Mouse (Mus musculus): ENCODE data around the gene Oas1c. TPM values are rescaled to one million over a fixed set of nuclear protein-coding genes. Genes with fewer than 3 reads are reported as not detected.

Gene Oas1c
- polyA plus RNA-seq (2012): not detected in 2 replicates

GRCm38 (mm10) chr5:120811951-120812819 is at the start of gene Oas1c:
Gene Oas1c, minus strand, starts transcription at chr5:120812514.
- H3K9me3 ChIP-seq (ENCODE audit: control insufficient read depth, low read length): no peaks in the 10 kb centered on the region
- peaks cover 14% of the 10 kb centered on the region for H3K4me1 ChIP-seq (ENCODE audit: control insufficient read depth)
- H3K27me3 ChIP-seq (ENCODE audit: control insufficient read depth): no peaks in the 10 kb centered on the region
- H3K4me3 ChIP-seq (replicated peaks): peak within 1 kb of the TSS; percentile 68
- H3K36me3 ChIP-seq (ENCODE audit: control insufficient read depth): no peaks in the 10 kb centered on the region
- TF ChIP-seq GATA1 (IDR thresholded peaks at IDR 0.05; ENCODE audit: low read length): no peak
- TF ChIP-seq TAL1 (IDR thresholded peaks at IDR 0.05; ENCODE audit: low read length): no peak

- no peaks in the 10 kb centered on the region for H3K27me3 ChIP-seq (ENCODE audit: control insufficient read depth)
- H3K4me1 ChIP-seq (ENCODE audit: control insufficient read depth): no peaks in the 10 kb centered on the region
- TF ChIP-seq GATA1 (IDR thresholded peaks at IDR 0.05; ENCODE audit: low read length) (no peak), TAL1 (IDR thresholded peaks at IDR 0.05; ENCODE audit: low read length) (no peak)
- no peak within 1 kb of the TSS for H3K4me3 ChIP-seq (replicated peaks)
- H3K36me3 ChIP-seq (ENCODE audit: control insufficient read depth): no peaks in the 10 kb centered on the region
- H3K9me3 ChIP-seq (ENCODE audit: control insufficient read depth, low read length): no peaks in the 10 kb centered on the region
These were observed 48.8 kb upstream of the Oas1c start, which contains the start of gene Oas1h for GRCm38 (mm10) chr5:120861121-120861520. Gene Oas1h, plus strand, starts transcription at chr5:120861421.

GRCm38 (mm10) chr5:120859241-120859640 is 46.9 kb upstream of the Oas1c start:
- Histone ChIP-seq H3K36me3 (ENCODE audit: control insufficient read depth) (no peaks in the 10 kb centered on the region), H3K9me3 (ENCODE audit: control insufficient read depth, low read length) (no peaks in the 10 kb centered on the region; the same call in 1 of the 2 replicates)
- TF ChIP-seq GATA1 (IDR thresholded peaks at IDR 0.05; ENCODE audit: low read length): no peak
- no peak for TF ChIP-seq TAL1 (IDR thresholded peaks at IDR 0.05; ENCODE audit: low read length)

GRCm38 (mm10) chr5:120849601-120850136 is 37.4 kb upstream of the Oas1c start:
- no peaks in the 10 kb centered on the region for H3K4me1 ChIP-seq (ENCODE audit: control insufficient read depth)
- H3K27me3 ChIP-seq (ENCODE audit: control insufficient read depth): no peaks in the 10 kb centered on the region
- no peak for TF ChIP-seq GATA1 (IDR thresholded peaks at IDR 0.05; ENCODE audit: low read length)
- no peak for TF ChIP-seq TAL1 (IDR thresholded peaks at IDR 0.05; ENCODE audit: low read length)
- no peaks in the 10 kb centered on the region for H3K36me3 ChIP-seq (ENCODE audit: control insufficient read depth)
- no peak overlapping the region for H3K4me3 ChIP-seq (replicated peaks)
- H3K9me3 ChIP-seq (ENCODE audit: control insufficient read depth, low read length): no peaks in the 10 kb centered on the region

More at GRCm38 (mm10) chr5:120859241-120859640, 46.9 kb upstream of the Oas1c start:
- no peaks in the 10 kb centered on the region for H3K27me3 ChIP-seq (ENCODE audit: control insufficient read depth)
- H3K4me3 ChIP-seq (replicated peaks): no peak overlapping the region
- no peaks in the 10 kb centered on the region for H3K4me1 ChIP-seq (ENCODE audit: control insufficient read depth)

GRCm38 (mm10) chr5:120847067-120847466 is 34.8 kb upstream of the Oas1c start, which contains the start of gene Oas1f:
Gene Oas1f, plus strand, starts transcription at chr5:120847367.
- no peaks in the 10 kb centered on the region for H3K4me1 ChIP-seq (ENCODE audit: control insufficient read depth)
- H3K9me3 ChIP-seq (ENCODE audit: control insufficient read depth, low read length): no peaks in the 10 kb centered on the region
- no peaks in the 10 kb centered on the region for H3K36me3 ChIP-seq (ENCODE audit: control insufficient read depth)
- no peaks in the 10 kb centered on the region for H3K27me3 ChIP-seq (ENCODE audit: control insufficient read depth)
- no peak within 1 kb of the TSS for H3K4me3 ChIP-seq (replicated peaks)
- TF ChIP-seq GATA1 (IDR thresholded peaks at IDR 0.05; ENCODE audit: low read length) (no peak), TAL1 (IDR thresholded peaks at IDR 0.05; ENCODE audit: low read length) (no peak)

GRCm38 (mm10) chr5:120844713-120845112 is 32.4 kb upstream of the Oas1c start:
- Histone ChIP-seq H3K4me1 (ENCODE audit: control insufficient read depth) (no peaks in the 10 kb centered on the region), H3K27me3 (ENCODE audit: control insufficient read depth) (no peaks in the 10 kb centered on the region), H3K4me3 (replicated peaks) (no peak overlapping the region), H3K36me3 (ENCODE audit: control insufficient read depth) (no peaks in the 10 kb centered on the region), H3K9me3 (ENCODE audit: control insufficient read depth, low read length) (no peaks in the 10 kb centered on the region)
- TF ChIP-seq GATA1 (IDR thresholded peaks at IDR 0.05; ENCODE audit: low read length): no peak
- TF ChIP-seq TAL1 (IDR thresholded peaks at IDR 0.05; ENCODE audit: low read length): no peak

- TF ChIP-seq TAL1 (IDR thresholded peaks at IDR 0.05; ENCODE audit: low read length) (no peak), GATA1 (IDR thresholded peaks at IDR 0.05; ENCODE audit: low read length) (no peak)
- no peaks in the 10 kb centered on the region for H3K9me3 ChIP-seq (ENCODE audit: control insufficient read depth, low read length)
- H3K27me3 ChIP-seq (ENCODE audit: control insufficient read depth): peaks cover 6% of the 10 kb centered on the region; the same call in 1 of the 2 replicates
- no peak overlapping the region for H3K4me3 ChIP-seq (replicated peaks)
- no peaks in the 10 kb centered on the region for H3K4me1 ChIP-seq (ENCODE audit: control insufficient read depth)
- no peaks in the 10 kb centered on the region for H3K36me3 ChIP-seq (ENCODE audit: control insufficient read depth)
These were observed 24.6 kb upstream of the Oas1c start for GRCm38 (mm10) chr5:120836731-120837585.

GRCm38 (mm10) chr5:120833335-120834280 is 21.3 kb upstream of the Oas1c start:
- Histone ChIP-seq H3K9me3 (ENCODE audit: control insufficient read depth, low read length) (peaks cover 8% of the 10 kb centered on the region), H3K4me1 (ENCODE audit: control insufficient read depth) (no peaks in the 10 kb centered on the region), H3K36me3 (ENCODE audit: control insufficient read depth) (no peaks in the 10 kb centered on the region), H3K4me3 (replicated peaks) (no peak overlapping the region), H3K27me3 (ENCODE audit: control insufficient read depth) (peaks cover 6% of the 10 kb centered on the region; the same call in 1 of the 2 replicates)
- TF ChIP-seq GATA1 (IDR thresholded peaks at IDR 0.05; ENCODE audit: low read length) (no peak), TAL1 (IDR thresholded peaks at IDR 0.05; ENCODE audit: low read length) (no peak)
